Mouse (Mus musculus): Measurements from ENCODE around the gene Golgb1. TPM values are rescaled to one million over a fixed set of nuclear protein-coding genes. Genes with fewer than 3 reads are reported as not detected.

The Golgb1 gene
- polyA plus RNA-seq, 1 experiment from 2014 or later: 88.6 TPM

GRCm38 (mm10) chr16:36896712-36897111 is 21.8 kb downstream of the Golgb1 start:
- no peak overlapping the region for H3K9ac ChIP-seq (replicated peaks; ENCODE audit: low read length)
- no peak for ATAC-seq (ENCODE audit: low FRiP score, low TSS enrichment)
- no peak overlapping the region for H3K4me3 ChIP-seq (replicated peaks; ENCODE audit: low read depth, low read length)
- no peak for DNase-seq
- peaks cover 88% of the 10 kb centered on the region for H3K36me3 ChIP-seq (ENCODE audit: control insufficient read depth, insufficient read depth, low read length)
- no peaks in the 10 kb centered on the region for H3K4me1 ChIP-seq (ENCODE audit: control insufficient read depth, insufficient read depth, low read length)
- no peaks in the 10 kb centered on the region for H3K27me3 ChIP-seq (ENCODE audit: control insufficient read depth, insufficient read depth, low read length)
- no peak overlapping the region for H3K4me2 ChIP-seq (ENCODE audit: low read length)
- H3K27ac ChIP-seq (replicated peaks; ENCODE audit: low read depth, low read length): no peak overlapping the region
- no peaks in the 10 kb centered on the region for H3K9me3 ChIP-seq (ENCODE audit: control insufficient read depth, low read length)
- 98% methylated on average over 6 of the region's 6 CpGs for WGBS

GRCm38 (mm10) chr16:36903156-36903555 is 28.2 kb downstream of the Golgb1 start:
- Histone ChIP-seq H3K27ac (replicated peaks; ENCODE audit: low read depth, low read length) (no peak overlapping the region), H3K36me3 (ENCODE audit: control insufficient read depth, insufficient read depth, low read length) (peaks cover 70% of the 10 kb centered on the region), H3K9me3 (ENCODE audit: control insufficient read depth, low read length) (no peaks in the 10 kb centered on the region), H3K4me2 (ENCODE audit: low read length) (no peak overlapping the region), H3K27me3 (ENCODE audit: control insufficient read depth, insufficient read depth, low read length) (no peaks in the 10 kb centered on the region), H3K9ac (replicated peaks; ENCODE audit: low read length) (no peak overlapping the region), H3K4me1 (ENCODE audit: control insufficient read depth, insufficient read depth, low read length) (no peaks in the 10 kb centered on the region), H3K4me3 (replicated peaks; ENCODE audit: low read depth, low read length) (no peak overlapping the region)
- no peak for DNase-seq
- WGBS: 94% methylated on average over 5 of the region's 5 CpGs
- ATAC-seq (ENCODE audit: low FRiP score, low TSS enrichment): no peak

- Histone ChIP-seq H3K4me3 (replicated peaks; ENCODE audit: low read depth, low read length) (no peak overlapping the region), H3K4me1 (ENCODE audit: control insufficient read depth, insufficient read depth, low read length) (no peaks in the 10 kb centered on the region), H3K9me3 (ENCODE audit: control insufficient read depth, low read length) (no peaks in the 10 kb centered on the region), H3K4me2 (ENCODE audit: low read length) (no peak overlapping the region), H3K9ac (replicated peaks; ENCODE audit: low read length) (no peak overlapping the region), H3K27ac (replicated peaks; ENCODE audit: low read depth, low read length) (no peak overlapping the region), H3K36me3 (ENCODE audit: control insufficient read depth, insufficient read depth, low read length) (peaks cover 83% of the 10 kb centered on the region), H3K27me3 (ENCODE audit: control insufficient read depth, insufficient read depth, low read length) (no peaks in the 10 kb centered on the region)
- DNase-seq (no peak), ATAC-seq (ENCODE audit: low FRiP score, low TSS enrichment) (no peak)
- WGBS: 96% methylated on average over 10 of the region's 10 CpGs
Observed at GRCm38 (mm10) chr16:36911909-36912308, 37.0 kb downstream of the Golgb1 start.

GRCm38 (mm10) chr16:36912311-36912710 is 37.4 kb downstream of the Golgb1 start:
- no peak for DNase-seq
- Histone ChIP-seq H3K4me2 (ENCODE audit: low read length) (no peak overlapping the region), H3K4me3 (replicated peaks; ENCODE audit: low read depth, low read length) (no peak overlapping the region), H3K27ac (replicated peaks; ENCODE audit: low read depth, low read length) (no peak overlapping the region), H3K4me1 (ENCODE audit: control insufficient read depth, insufficient read depth, low read length) (no peaks in the 10 kb centered on the region), H3K36me3 (ENCODE audit: control insufficient read depth, insufficient read depth, low read length) (peaks cover 81% of the 10 kb centered on the region), H3K9ac (replicated peaks; ENCODE audit: low read length) (no peak overlapping the region), H3K9me3 (ENCODE audit: control insufficient read depth, low read length) (no peaks in the 10 kb centered on the region), H3K27me3 (ENCODE audit: control insufficient read depth, insufficient read depth, low read length) (no peaks in the 10 kb centered on the region)
- no peak for ATAC-seq (ENCODE audit: low FRiP score, low TSS enrichment)
- 94% methylated on average over 13 of the region's 13 CpGs for WGBS

- Histone ChIP-seq H3K4me2 (ENCODE audit: low read length) (no peak overlapping the region), H3K9ac (replicated peaks; ENCODE audit: low read length) (no peak overlapping the region), H3K27me3 (ENCODE audit: control insufficient read depth, insufficient read depth, low read length) (no peaks in the 10 kb centered on the region), H3K36me3 (ENCODE audit: control insufficient read depth, insufficient read depth, low read length) (peaks cover 82% of the 10 kb centered on the region), H3K27ac (replicated peaks; ENCODE audit: low read depth, low read length) (no peak overlapping the region), H3K4me3 (replicated peaks; ENCODE audit: low read depth, low read length) (no peak overlapping the region), H3K9me3 (ENCODE audit: control insufficient read depth, low read length) (no peaks in the 10 kb centered on the region), H3K4me1 (ENCODE audit: control insufficient read depth, insufficient read depth, low read length) (no peaks in the 10 kb centered on the region)
- DNase-seq (no peak), ATAC-seq (ENCODE audit: low FRiP score, low TSS enrichment) (no peak)
- WGBS: 93% methylated on average over 5 of the region's 5 CpGs
Observed at GRCm38 (mm10) chr16:36914195-36914594, 39.3 kb downstream of the Golgb1 start.

- DNase-seq (no peak), ATAC-seq (ENCODE audit: low FRiP score, low TSS enrichment) (no peak)
- Histone ChIP-seq H3K27me3 (ENCODE audit: control insufficient read depth, insufficient read depth, low read length) (no peaks in the 10 kb centered on the region), H3K4me1 (ENCODE audit: control insufficient read depth, insufficient read depth, low read length) (no peaks in the 10 kb centered on the region), H3K27ac (replicated peaks; ENCODE audit: low read depth, low read length) (no peak overlapping the region), H3K9me3 (ENCODE audit: control insufficient read depth, low read length) (no peaks in the 10 kb centered on the region), H3K9ac (replicated peaks; ENCODE audit: low read length) (no peak overlapping the region), H3K4me2 (ENCODE audit: low read length) (no peak overlapping the region), H3K36me3 (ENCODE audit: control insufficient read depth, insufficient read depth, low read length) (peaks cover 74% of the 10 kb centered on the region), H3K4me3 (replicated peaks; ENCODE audit: low read depth, low read length) (no peak overlapping the region)
- WGBS: 94% methylated on average over 10 of the region's 10 CpGs
Observed at GRCm38 (mm10) chr16:36918505-36918904, 43.6 kb downstream of the Golgb1 start.

- no peaks in the 10 kb centered on the region for H3K27me3 ChIP-seq (ENCODE audit: control insufficient read depth, insufficient read depth, low read length)
- WGBS: 92% methylated on average over 3 of the region's 3 CpGs
- H3K4me2 ChIP-seq (ENCODE audit: low read length): no peak overlapping the region
- H3K27ac ChIP-seq (replicated peaks; ENCODE audit: low read depth, low read length): no peak overlapping the region
- H3K9me3 ChIP-seq (ENCODE audit: control insufficient read depth, low read length): no peaks in the 10 kb centered on the region
- H3K4me1 ChIP-seq (ENCODE audit: control insufficient read depth, insufficient read depth, low read length): no peaks in the 10 kb centered on the region
- H3K36me3 ChIP-seq (ENCODE audit: control insufficient read depth, insufficient read depth, low read length): peaks cover 63% of the 10 kb centered on the region
- no peak overlapping the region for H3K9ac ChIP-seq (replicated peaks; ENCODE audit: low read length)
- no peak for DNase-seq
- H3K4me3 ChIP-seq (replicated peaks; ENCODE audit: low read depth, low read length): no peak overlapping the region
- ATAC-seq (ENCODE audit: low FRiP score, low TSS enrichment): no peak
Observed at GRCm38 (mm10) chr16:36920410-36920809, 45.5 kb downstream of the Golgb1 start.

- 93% methylated on average over 8 of the region's 8 CpGs for WGBS
- ATAC-seq (ENCODE audit: low FRiP score, low TSS enrichment): no peak
- no peak overlapping the region for H3K27ac ChIP-seq (replicated peaks; ENCODE audit: low read depth, low read length)
- no peaks in the 10 kb centered on the region for H3K9me3 ChIP-seq (ENCODE audit: control insufficient read depth, low read length)
- H3K27me3 ChIP-seq (ENCODE audit: control insufficient read depth, insufficient read depth, low read length): no peaks in the 10 kb centered on the region
- H3K9ac ChIP-seq (replicated peaks; ENCODE audit: low read length): no peak overlapping the region
- no peak overlapping the region for H3K4me2 ChIP-seq (ENCODE audit: low read length)
- peaks cover 63% of the 10 kb centered on the region for H3K36me3 ChIP-seq (ENCODE audit: control insufficient read depth, insufficient read depth, low read length)
- no peak for DNase-seq
- H3K4me1 ChIP-seq (ENCODE audit: control insufficient read depth, insufficient read depth, low read length): no peaks in the 10 kb centered on the region
- H3K4me3 ChIP-seq (replicated peaks; ENCODE audit: low read depth, low read length): no peak overlapping the region
Observed at GRCm38 (mm10) chr16:36921067-36921613, 46.2 kb downstream of the Golgb1 start.

GRCm38 (mm10) chr16:36921980-36922379 is 47.0 kb downstream of the Golgb1 start:
- Histone ChIP-seq H3K4me2 (ENCODE audit: low read length) (no peak overlapping the region), H3K4me3 (replicated peaks; ENCODE audit: low read depth, low read length) (no peak overlapping the region), H3K9ac (replicated peaks; ENCODE audit: low read length) (no peak overlapping the region), H3K9me3 (ENCODE audit: control insufficient read depth, low read length) (no peaks in the 10 kb centered on the region), H3K27ac (replicated peaks; ENCODE audit: low read depth, low read length) (no peak overlapping the region), H3K27me3 (ENCODE audit: control insufficient read depth, insufficient read depth, low read length) (no peaks in the 10 kb centered on the region), H3K36me3 (ENCODE audit: control insufficient read depth, insufficient read depth, low read length) (peaks cover 64% of the 10 kb centered on the region), H3K4me1 (ENCODE audit: control insufficient read depth, insufficient read depth, low read length) (no peaks in the 10 kb centered on the region)
- ATAC-seq (ENCODE audit: low FRiP score, low TSS enrichment): no peak
- 95% methylated on average over 6 of the region's 6 CpGs for WGBS
- no peak for DNase-seq

All from midbrain, embryonic 14.5 days (tissue).